Mouse (Mus musculus): ENCODE data around the gene Efna5. TPM values are rescaled to one million over a fixed set of nuclear protein-coding genes. Genes with fewer than 3 reads are reported as not detected.

Efna5 gene
- polyA plus RNA-seq, 1 experiment, result 1.9 TPM

GRCm38 (mm10) chr17:62680737-62681136 is 200.4 kb downstream of the Efna5 start:
- DNase-seq, result no peak
- Histone ChIP-seq H3K27me3 (ENCODE audit: control insufficient read depth, insufficient read depth, low read length) (no peaks in the 10 kb centered on the region), H3K4me1 (replicated peaks; ENCODE audit: control insufficient read depth, insufficient read depth, low read length) (no peaks in the 10 kb centered on the region), H3K27ac (ENCODE audit: control insufficient read depth, insufficient read depth, low read length) (no peak overlapping the region), H3K4me3 (ENCODE audit: control insufficient read depth, insufficient read depth, low read length) (no peak overlapping the region), H3K36me3 (ENCODE audit: control insufficient read depth, insufficient read depth, low read length) (no peaks in the 10 kb centered on the region)
- WGBS, result 97% methylated on average over 1 of the region's 1 CpGs
- TF ChIP-seq POLR2A (IDR thresholded peaks at IDR 0.05; ENCODE audit: control insufficient read depth, extremely low read depth, insufficient read depth, low read length, poor library complexity), result no peak
- TF ChIP-seq CTCF (IDR thresholded peaks at IDR 0.05; ENCODE audit: borderline replicate concordance, control insufficient read depth, extremely low read depth, insufficient read depth, low read length, poor library complexity), result no peak

- no peak overlapping the region for H3K27ac ChIP-seq (ENCODE audit: control insufficient read depth, insufficient read depth, low read length)
- TF ChIP-seq CTCF (IDR thresholded peaks at IDR 0.05; ENCODE audit: borderline replicate concordance, control insufficient read depth, extremely low read depth, insufficient read depth, low read length, poor library complexity), result no peak
- TF ChIP-seq POLR2A (IDR thresholded peaks at IDR 0.05; ENCODE audit: control insufficient read depth, extremely low read depth, insufficient read depth, low read length, poor library complexity), result no peak
- WGBS, result 96% methylated on average over 6 of the region's 6 CpGs
- no peaks in the 10 kb centered on the region for H3K36me3 ChIP-seq (ENCODE audit: control insufficient read depth, insufficient read depth, low read length)
- no peak overlapping the region for H3K4me3 ChIP-seq (ENCODE audit: control insufficient read depth, insufficient read depth, low read length)
- no peak for DNase-seq
- H3K27me3 ChIP-seq (ENCODE audit: control insufficient read depth, insufficient read depth, low read length), result no peaks in the 10 kb centered on the region
- no peaks in the 10 kb centered on the region for H3K4me1 ChIP-seq (replicated peaks; ENCODE audit: control insufficient read depth, insufficient read depth, low read length)
Measured at GRCm38 (mm10) chr17:62676832-62677231, 204.3 kb downstream of the Efna5 start.

GRCm38 (mm10) chr17:62676409-62676808 is 204.7 kb downstream of the Efna5 start:
- TF ChIP-seq POLR2A (IDR thresholded peaks at IDR 0.05; ENCODE audit: control insufficient read depth, extremely low read depth, insufficient read depth, low read length, poor library complexity) (no peak), CTCF (IDR thresholded peaks at IDR 0.05; ENCODE audit: borderline replicate concordance, control insufficient read depth, extremely low read depth, insufficient read depth, low read length, poor library complexity) (no peak)
- Histone ChIP-seq H3K27ac (ENCODE audit: control insufficient read depth, insufficient read depth, low read length) (no peak overlapping the region), H3K27me3 (ENCODE audit: control insufficient read depth, insufficient read depth, low read length) (no peaks in the 10 kb centered on the region), H3K4me1 (replicated peaks; ENCODE audit: control insufficient read depth, insufficient read depth, low read length) (no peaks in the 10 kb centered on the region), H3K36me3 (ENCODE audit: control insufficient read depth, insufficient read depth, low read length) (no peaks in the 10 kb centered on the region), H3K4me3 (ENCODE audit: control insufficient read depth, insufficient read depth, low read length) (no peak overlapping the region)
- 90% methylated on average over 6 of the region's 6 CpGs for WGBS
- no peak for DNase-seq

GRCm38 (mm10) chr17:62675811-62676255 is 205.3 kb downstream of the Efna5 start:
- 90% methylated on average over 5 of the region's 5 CpGs for WGBS
- Histone ChIP-seq H3K36me3 (ENCODE audit: control insufficient read depth, insufficient read depth, low read length) (no peaks in the 10 kb centered on the region), H3K27ac (ENCODE audit: control insufficient read depth, insufficient read depth, low read length) (no peak overlapping the region), H3K4me3 (ENCODE audit: control insufficient read depth, insufficient read depth, low read length) (no peak overlapping the region), H3K27me3 (ENCODE audit: control insufficient read depth, insufficient read depth, low read length) (no peaks in the 10 kb centered on the region), H3K4me1 (replicated peaks; ENCODE audit: control insufficient read depth, insufficient read depth, low read length) (no peaks in the 10 kb centered on the region)
- no peak for DNase-seq
- TF ChIP-seq POLR2A (IDR thresholded peaks at IDR 0.05; ENCODE audit: control insufficient read depth, extremely low read depth, insufficient read depth, low read length, poor library complexity) (no peak), CTCF (IDR thresholded peaks at IDR 0.05; ENCODE audit: borderline replicate concordance, control insufficient read depth, extremely low read depth, insufficient read depth, low read length, poor library complexity) (no peak)

- Histone ChIP-seq H3K27me3 (ENCODE audit: control insufficient read depth, insufficient read depth, low read length) (no peaks in the 10 kb centered on the region), H3K4me3 (ENCODE audit: control insufficient read depth, insufficient read depth, low read length) (no peak overlapping the region), H3K27ac (ENCODE audit: control insufficient read depth, insufficient read depth, low read length) (no peak overlapping the region), H3K36me3 (ENCODE audit: control insufficient read depth, insufficient read depth, low read length) (no peaks in the 10 kb centered on the region), H3K4me1 (replicated peaks; ENCODE audit: control insufficient read depth, insufficient read depth, low read length) (no peaks in the 10 kb centered on the region)
- TF ChIP-seq POLR2A (IDR thresholded peaks at IDR 0.05; ENCODE audit: control insufficient read depth, extremely low read depth, insufficient read depth, low read length, poor library complexity) (no peak), CTCF (IDR thresholded peaks at IDR 0.05; ENCODE audit: borderline replicate concordance, control insufficient read depth, extremely low read depth, insufficient read depth, low read length, poor library complexity) (no peak)
- no peak for DNase-seq
- 77% methylated on average over 8 of the region's 8 CpGs for WGBS
Measured at GRCm38 (mm10) chr17:62672068-62672467, 209.0 kb downstream of the Efna5 start.

- H3K36me3 ChIP-seq (ENCODE audit: control insufficient read depth, insufficient read depth, low read length), result no peaks in the 10 kb centered on the region
- no peak overlapping the region for H3K27ac ChIP-seq (ENCODE audit: control insufficient read depth, insufficient read depth, low read length)
- H3K4me3 ChIP-seq (ENCODE audit: control insufficient read depth, insufficient read depth, low read length), result no peak overlapping the region
- no peaks in the 10 kb centered on the region for H3K27me3 ChIP-seq (ENCODE audit: control insufficient read depth, insufficient read depth, low read length)
- no peaks in the 10 kb centered on the region for H3K4me1 ChIP-seq (replicated peaks; ENCODE audit: control insufficient read depth, insufficient read depth, low read length)
- TF ChIP-seq CTCF (IDR thresholded peaks at IDR 0.05; ENCODE audit: borderline replicate concordance, control insufficient read depth, extremely low read depth, insufficient read depth, low read length, poor library complexity) (no peak), POLR2A (IDR thresholded peaks at IDR 0.05; ENCODE audit: control insufficient read depth, extremely low read depth, insufficient read depth, low read length, poor library complexity) (no peak)
- WGBS, result 95% methylated on average over 6 of the region's 6 CpGs
- DNase-seq, result no peak
Measured at GRCm38 (mm10) chr17:62666761-62667160, 214.4 kb downstream of the Efna5 start.

- DNase-seq, result no peak
- no peak overlapping the region for H3K27ac ChIP-seq (ENCODE audit: control insufficient read depth, insufficient read depth, low read length)
- H3K4me3 ChIP-seq (ENCODE audit: control insufficient read depth, insufficient read depth, low read length), result no peak overlapping the region
- 91% methylated on average over 7 of the region's 7 CpGs for WGBS
- no peaks in the 10 kb centered on the region for H3K36me3 ChIP-seq (ENCODE audit: control insufficient read depth, insufficient read depth, low read length)
- H3K27me3 ChIP-seq (ENCODE audit: control insufficient read depth, insufficient read depth, low read length), result no peaks in the 10 kb centered on the region
- no peaks in the 10 kb centered on the region for H3K4me1 ChIP-seq (replicated peaks; ENCODE audit: control insufficient read depth, insufficient read depth, low read length)
- TF ChIP-seq CTCF (IDR thresholded peaks at IDR 0.05; ENCODE audit: borderline replicate concordance, control insufficient read depth, extremely low read depth, insufficient read depth, low read length, poor library complexity) (no peak), POLR2A (IDR thresholded peaks at IDR 0.05; ENCODE audit: control insufficient read depth, extremely low read depth, insufficient read depth, low read length, poor library complexity) (no peak)
Measured at GRCm38 (mm10) chr17:62665823-62666222, 215.3 kb downstream of the Efna5 start.
